Mouse (Mus musculus) thymus, postnatal 10 days (tissue): ENCODE results near the gene Taf12.
"Not testable (repeated sequence)": the region's sequence is repeated elsewhere in the genome, so short reads cannot be mapped to it uniquely, and the experiment has no call there.

Experiments used
- DNase-seq, 2 experiments: peaks; one replicate each; pipeline ENCODE4 v3.0.0; 2021; ENCODE audit warnings: low spot score in 2 of 2

Gene Taf12

GRCm38 (mm10) chr4:132269740-132270560 lies 4.2 kb upstream of the Taf12 start:
- DNase-seq, result peak; percentile 81 to 86

- DNase-seq, result no peak
These were observed 1.0 kb upstream of the Taf12 start for GRCm38 (mm10) chr4:132273166-132273565.

- no peak for DNase-seq
These were observed 1.8 kb downstream of the Taf12 start for GRCm38 (mm10) chr4:132275949-132276348.

GRCm38 (mm10) chr4:132288840-132289239 lies 14.7 kb downstream of the Taf12 start:
- DNase-seq, result not testable (repeated sequence)

GRCm38 (mm10) chr4:132291056-132291455 lies 16.9 kb downstream of the Taf12 start:
- DNase-seq, result no peak

- DNase-seq, result no peak
These were observed 17.6 kb downstream of the Taf12 start for GRCm38 (mm10) chr4:132291624-132292335.

- DNase-seq, result no peak
These were observed 18.8 kb downstream of the Taf12 start for GRCm38 (mm10) chr4:132292988-132293387.

- DNase-seq, result no peak
These were observed 19.6 kb downstream of the Taf12 start for GRCm38 (mm10) chr4:132293682-132294240.

GRCm38 (mm10) chr4:132295696-132296390 lies 21.7 kb downstream of the Taf12 start:
- no peak for DNase-seq

GRCm38 (mm10) chr4:132299849-132300248 lies 25.7 kb downstream of the Taf12 start:
- DNase-seq, result no peak

- DNase-seq, result no peak
These were observed 27.3 kb downstream of the Taf12 start for GRCm38 (mm10) chr4:132301486-132301885.

GRCm38 (mm10) chr4:132301965-132302938 lies 28.1 kb downstream of the Taf12 start:
- DNase-seq, result no peak

- peak; percentile 20 to 52 for DNase-seq
These were observed 28.8 kb downstream of the Taf12 start, which contains the start of gene Rab42 for GRCm38 (mm10) chr4:132302939-132303479. Gene Rab42, minus strand, starts transcription at chr4:132303385.

- DNase-seq, result not testable (repeated sequence)
These were observed 29.3 kb downstream of the Taf12 start for GRCm38 (mm10) chr4:132303484-132303883.

- no peak for DNase-seq
These were observed 31.1 kb downstream of the Taf12 start for GRCm38 (mm10) chr4:132305276-132305675.

GRCm38 (mm10) chr4:132306004-132306403 lies 31.8 kb downstream of the Taf12 start:
- DNase-seq, result no peak

GRCm38 (mm10) chr4:132308437-132309139 lies 34.4 kb downstream of the Taf12 start:
- DNase-seq, result peak; percentile 83 to 90

GRCm38 (mm10) chr4:132309140-132309848 lies 35.1 kb downstream of the Taf12 start:
- no peak for DNase-seq

- peak; percentile 59 to 74 for DNase-seq
These were observed 35.8 kb downstream of the Taf12 start for GRCm38 (mm10) chr4:132309849-132310472.
